Mouse (Mus musculus): ENCODE data around the gene Dvl2.
A peak's percentile ranks its signal among the peaks of the same experiment; 100 is the strongest.

Dvl2 gene

DNA sequence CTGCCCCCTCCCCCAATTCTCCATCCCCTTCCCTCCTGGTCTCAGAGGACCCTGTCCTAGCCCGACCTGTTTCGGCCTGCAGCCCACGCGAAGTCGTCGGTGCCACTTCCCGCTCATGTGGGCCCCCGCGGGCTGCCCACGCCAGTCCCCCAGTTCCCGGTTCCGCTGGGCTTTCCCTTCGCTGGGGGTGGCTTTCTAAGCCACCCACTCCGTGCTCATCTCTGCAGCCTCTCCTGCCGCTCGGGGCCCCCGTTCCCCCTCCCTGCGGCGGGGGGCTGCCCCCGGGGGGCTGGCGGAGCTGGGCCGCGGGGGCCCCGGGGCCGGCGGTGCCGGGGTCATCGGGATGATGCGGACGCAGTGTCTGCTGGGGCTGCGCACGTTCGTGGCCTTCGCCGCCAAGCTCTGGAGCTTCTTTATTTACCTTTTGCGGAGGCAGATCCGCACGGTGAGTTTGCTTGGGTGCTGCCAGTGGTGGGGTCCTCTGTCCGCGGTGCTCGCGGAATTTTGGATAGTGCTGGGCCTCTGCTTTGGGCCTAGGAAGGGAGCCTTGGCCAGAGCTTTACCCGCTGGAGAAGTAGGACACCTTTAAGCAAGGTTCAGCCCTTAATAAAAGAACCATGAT, 19.1 kb upstream of the Dvl2 start, which contains the start of gene Ctdnep1:
TSS of gene Ctdnep1 (plus strand) at position 16 of the 622 bp plus-strand sequence.
- no peak for DNase-seq (ENCODE audit: low spot score)

DNA sequence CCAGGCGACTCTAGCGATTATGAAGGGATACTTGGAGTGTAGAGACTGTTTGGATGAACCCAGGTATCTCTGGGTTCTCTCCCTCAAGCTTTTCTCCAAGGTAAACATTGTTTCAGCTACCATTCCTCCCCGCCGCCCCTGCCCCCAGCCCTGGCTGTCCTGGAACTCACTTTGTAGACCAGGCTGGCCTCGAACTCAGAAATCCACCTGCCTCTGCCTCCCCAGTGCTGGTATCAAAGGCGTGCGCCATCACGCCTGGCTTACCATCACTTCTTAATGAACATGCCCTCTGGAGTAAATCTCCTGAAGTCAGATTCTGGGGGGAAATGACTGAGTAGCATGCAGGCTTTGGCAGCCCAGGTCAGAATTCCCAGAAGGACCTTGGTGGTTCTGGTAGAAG, 18.2 kb upstream of the Dvl2 start, which contains the start of gene Elp5:
TSS of gene Elp5 (minus strand) at position 293 of the 400 bp plus-strand sequence.
- no peak for DNase-seq (ENCODE audit: low spot score)

DNA sequence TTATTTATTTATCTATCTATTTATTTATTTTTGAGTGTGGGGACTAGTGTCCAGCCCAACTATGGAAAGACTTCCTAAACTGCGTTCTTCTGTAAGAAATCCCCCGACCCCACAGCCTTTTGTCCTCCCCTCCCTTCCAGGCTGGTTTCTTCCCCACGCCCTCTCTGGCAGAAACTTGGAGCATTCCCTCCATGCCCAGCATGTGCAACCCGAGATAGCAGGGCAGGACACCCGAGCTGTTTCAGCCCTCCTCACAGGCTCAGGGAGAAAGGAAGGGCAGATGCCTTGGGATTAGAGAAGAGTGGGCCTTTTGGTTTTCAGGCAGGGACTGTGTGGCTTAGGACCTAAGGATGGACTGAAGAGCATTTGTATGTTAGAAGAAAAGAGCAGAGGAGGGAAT, 17.5 kb upstream of the Dvl2 start:
- DNase-seq (ENCODE audit: low spot score), result no peak

DNA sequence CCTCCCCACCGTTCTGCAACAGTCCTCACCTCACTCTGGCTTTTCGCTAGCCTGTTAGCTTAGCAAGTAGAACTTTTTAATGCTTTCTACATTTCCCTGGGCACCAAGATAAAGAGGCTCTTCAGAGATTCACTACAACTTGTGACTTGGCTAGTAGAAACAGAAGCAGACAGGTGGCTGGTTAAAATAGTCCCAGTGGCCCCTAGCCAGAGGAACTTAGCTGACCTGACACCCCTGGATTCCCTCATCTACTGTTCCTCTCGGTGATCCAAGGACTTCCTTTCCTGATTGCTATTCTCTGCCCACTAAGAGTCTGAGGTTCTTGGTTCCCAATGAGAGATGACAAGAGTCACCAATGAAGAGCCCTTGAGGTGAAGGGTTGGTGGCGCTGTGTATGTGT, 17.0 kb upstream of the Dvl2 start:
- no peak for DNase-seq (ENCODE audit: low spot score)

DNA sequence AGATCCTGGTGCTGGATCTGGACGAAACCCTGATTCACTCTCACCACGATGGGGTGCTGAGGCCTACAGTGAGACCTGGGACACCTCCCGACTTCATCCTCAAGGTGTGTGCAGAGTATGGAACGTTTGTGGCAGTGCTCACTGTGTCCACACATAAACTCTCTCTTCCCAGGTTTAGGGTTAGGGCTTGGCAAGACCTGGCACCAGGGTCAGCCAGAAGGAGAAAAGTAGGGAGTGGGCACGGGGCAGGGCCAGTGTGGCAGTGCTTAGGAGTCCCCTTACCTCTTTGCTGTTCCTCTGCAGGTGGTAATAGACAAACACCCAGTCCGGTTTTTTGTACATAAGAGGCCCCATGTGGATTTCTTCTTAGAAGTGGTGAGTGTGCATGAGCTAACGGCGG, 16.0 kb upstream of the Dvl2 start:
- DNase-seq (ENCODE audit: low spot score), result no peak

DNA sequence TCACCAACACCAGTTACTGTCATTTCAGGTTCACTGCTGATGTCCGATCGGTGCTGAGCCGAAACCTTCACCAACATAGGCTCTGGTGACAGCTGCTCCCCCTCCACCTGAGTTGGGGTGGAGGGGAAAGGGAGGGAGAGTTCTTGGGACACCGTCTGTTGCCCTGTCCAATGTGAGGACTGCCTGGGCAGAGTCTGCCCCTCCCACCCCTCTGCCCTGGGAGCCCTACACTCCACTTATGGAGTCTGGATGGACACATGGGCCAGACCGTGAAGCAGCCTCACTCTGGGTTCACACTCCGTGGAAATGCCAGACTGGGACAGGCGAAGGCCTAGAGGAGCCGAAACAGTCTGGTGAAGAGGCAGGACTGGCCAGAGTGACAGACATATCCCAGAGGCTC, 10.4 kb upstream of the Dvl2 start:
- DNase-seq (ENCODE audit: low spot score), result no peak

DNA sequence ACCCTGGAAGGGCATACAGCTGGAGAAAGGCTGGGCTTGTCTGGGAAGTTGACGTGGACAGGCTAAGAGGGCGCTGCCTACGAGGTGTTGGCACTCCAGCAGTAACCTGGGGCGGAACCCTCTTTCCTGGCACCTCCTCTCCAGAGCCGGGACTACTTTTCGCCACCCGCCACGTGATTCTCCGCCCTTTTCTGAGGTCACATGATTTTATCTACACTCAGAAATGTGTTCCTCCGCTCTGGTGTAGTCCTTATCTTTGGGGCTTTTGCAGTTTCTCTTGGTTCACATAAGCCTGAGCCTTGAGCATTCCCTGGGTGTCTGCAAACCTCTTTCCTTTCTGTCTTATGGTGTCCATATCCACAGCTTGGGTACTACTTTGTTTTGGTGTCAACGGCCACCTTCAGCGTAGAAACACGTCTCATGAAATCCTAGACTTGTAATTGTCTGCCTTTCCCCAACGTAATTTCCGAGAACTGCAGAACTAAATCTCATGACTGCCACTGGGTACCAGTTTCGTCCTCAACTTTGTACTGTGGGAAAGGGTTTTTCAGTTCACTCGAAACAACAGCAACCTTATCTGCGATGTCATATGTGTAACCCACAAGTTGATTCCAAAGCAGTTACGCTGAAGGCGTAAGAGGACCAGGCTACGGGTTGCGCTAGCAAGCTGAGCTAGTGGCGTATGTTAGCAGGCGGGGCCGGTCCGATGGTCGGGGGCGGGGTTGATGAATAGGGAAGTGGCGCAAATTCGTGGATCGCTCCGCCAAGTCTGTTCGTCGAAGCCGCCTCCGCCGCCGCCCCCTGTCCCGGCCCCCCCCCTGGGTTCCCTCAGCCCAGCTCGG, 9.3 kb upstream of the Dvl2 start, which contains the start of gene Gabarap:
TSS of gene Gabarap (plus strand) at position 294 of the 842 bp plus-strand sequence.
- peak; percentile 98 for DNase-seq (ENCODE audit: low spot score)

DNA sequence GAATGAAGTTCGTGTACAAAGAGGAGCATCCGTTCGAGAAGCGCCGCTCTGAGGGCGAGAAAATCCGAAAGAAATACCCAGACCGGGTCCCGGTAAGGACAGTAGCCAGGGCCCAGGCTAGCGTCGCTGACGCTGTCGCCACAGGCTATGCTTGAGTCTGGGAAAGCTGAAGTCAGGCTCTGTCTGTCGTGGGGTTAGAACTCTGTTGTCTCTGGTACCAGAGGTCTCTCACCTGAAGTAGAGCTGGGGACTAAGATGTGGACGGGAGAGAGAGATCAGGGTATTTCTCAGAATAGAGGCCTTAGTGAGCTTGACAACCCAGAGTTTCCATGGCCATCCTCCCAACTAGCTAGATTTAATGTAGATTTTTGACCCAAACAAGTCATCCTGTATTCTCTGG, 8.7 kb upstream of the Dvl2 start:
- DNase-seq (ENCODE audit: low spot score), result no peak

DNA sequence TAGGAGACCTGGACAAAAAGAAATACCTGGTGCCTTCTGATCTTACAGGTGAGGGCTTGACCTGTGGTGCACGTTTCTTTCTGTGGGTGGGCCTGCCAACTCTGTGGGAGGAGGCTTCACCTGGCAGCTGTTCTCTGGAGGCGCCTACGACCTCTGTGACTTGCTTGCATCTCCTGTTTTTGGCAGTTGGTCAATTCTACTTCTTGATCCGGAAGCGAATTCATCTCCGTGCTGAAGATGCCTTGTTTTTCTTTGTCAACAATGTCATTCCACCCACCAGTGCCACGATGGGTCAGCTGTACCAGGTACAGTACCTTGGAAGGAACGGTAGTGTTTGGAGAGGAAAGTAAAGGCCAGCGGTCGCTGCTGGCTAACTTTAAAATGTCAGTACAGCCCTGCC, 8.0 kb upstream of the Dvl2 start:
- no peak for DNase-seq (ENCODE audit: low spot score)

DNA sequence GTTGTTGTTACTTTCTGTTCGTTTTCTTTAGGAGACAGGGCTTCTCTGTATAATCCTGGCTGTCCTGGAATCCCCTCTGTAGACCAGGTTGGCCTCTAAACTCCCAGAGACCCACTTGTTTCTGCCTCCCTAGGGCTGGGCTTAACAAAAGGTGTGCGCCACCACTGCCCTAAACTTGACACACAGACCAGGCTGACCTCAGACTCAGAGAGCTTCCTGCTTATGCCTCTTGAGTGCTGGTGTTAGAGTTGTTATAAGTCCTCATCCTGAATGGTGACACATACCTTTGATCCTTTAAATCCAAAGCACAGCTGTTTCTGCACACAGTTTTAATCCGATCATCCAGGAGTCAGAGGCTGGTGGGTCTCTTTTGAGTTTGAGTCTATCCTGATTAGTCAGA, 7.5 kb upstream of the Dvl2 start:
- no peak for DNase-seq (ENCODE audit: low spot score)

DNA sequence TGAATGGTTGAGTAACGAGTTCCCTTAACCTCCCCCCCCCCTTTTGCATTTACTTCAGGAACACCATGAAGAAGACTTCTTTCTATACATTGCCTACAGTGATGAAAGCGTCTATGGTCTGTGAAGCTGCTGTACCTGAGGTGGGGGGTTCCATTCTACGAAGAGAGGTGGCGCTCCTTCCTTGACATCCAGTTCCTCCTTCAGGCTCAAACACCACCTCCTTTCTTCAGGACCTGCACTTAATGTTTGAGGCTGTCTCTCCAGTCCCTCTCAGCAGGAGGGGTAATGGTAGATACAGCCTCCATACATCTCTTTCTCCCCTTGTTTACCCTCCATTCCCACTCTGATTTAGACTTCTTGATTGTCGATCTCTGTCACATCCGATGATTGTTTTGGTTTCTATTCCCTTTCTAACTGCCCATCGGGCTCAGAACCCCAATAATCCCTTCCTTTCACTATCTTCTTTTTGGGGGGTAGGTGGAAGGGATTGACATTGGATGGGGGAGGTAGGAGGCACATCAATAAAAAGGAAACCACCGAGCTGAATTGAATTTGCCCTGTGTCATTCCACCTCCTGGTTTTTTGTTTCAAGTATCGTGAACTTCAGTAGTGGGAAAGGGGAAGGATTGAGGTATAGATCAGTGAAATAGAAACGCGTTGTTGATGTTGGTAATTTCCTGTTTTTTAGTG, 5.8 kb upstream of the Dvl2 start:
- DNase-seq (ENCODE audit: low spot score), result no peak

DNA sequence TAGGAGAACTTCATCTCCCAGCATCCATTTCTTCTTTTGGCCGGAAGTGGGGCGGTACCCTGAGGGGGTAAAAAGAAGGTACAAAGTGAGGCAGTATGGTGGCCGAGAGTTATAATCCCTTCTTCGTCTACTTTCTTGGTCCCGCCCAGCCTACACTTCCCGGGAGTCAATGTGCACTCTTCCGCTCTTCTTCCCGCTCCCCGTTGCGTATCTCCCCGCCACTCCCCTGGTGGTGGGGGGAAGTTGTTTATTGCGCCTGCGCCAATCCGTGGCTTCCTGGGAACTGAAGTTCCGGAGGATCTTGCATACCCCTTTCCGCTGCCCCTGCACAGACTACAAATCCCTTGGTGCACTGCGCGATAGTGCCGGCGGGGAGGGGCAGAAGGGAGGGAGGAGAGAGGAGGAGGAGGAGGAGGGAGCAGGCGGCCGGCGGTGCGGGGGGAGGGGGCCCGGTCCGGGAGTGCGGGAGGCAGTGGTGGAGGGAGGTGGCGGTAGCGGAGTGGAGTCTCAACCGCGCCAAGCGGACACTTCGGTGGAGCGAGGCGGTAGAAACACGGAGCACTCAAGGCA, 4.9 kb upstream of the Dvl2 start, which contains the start of gene Phf23:
TSS of gene Phf23 (plus strand) at position 387 of the 570 bp plus-strand sequence.
- peak; percentile 98 for DNase-seq (ENCODE audit: low spot score)

DNA sequence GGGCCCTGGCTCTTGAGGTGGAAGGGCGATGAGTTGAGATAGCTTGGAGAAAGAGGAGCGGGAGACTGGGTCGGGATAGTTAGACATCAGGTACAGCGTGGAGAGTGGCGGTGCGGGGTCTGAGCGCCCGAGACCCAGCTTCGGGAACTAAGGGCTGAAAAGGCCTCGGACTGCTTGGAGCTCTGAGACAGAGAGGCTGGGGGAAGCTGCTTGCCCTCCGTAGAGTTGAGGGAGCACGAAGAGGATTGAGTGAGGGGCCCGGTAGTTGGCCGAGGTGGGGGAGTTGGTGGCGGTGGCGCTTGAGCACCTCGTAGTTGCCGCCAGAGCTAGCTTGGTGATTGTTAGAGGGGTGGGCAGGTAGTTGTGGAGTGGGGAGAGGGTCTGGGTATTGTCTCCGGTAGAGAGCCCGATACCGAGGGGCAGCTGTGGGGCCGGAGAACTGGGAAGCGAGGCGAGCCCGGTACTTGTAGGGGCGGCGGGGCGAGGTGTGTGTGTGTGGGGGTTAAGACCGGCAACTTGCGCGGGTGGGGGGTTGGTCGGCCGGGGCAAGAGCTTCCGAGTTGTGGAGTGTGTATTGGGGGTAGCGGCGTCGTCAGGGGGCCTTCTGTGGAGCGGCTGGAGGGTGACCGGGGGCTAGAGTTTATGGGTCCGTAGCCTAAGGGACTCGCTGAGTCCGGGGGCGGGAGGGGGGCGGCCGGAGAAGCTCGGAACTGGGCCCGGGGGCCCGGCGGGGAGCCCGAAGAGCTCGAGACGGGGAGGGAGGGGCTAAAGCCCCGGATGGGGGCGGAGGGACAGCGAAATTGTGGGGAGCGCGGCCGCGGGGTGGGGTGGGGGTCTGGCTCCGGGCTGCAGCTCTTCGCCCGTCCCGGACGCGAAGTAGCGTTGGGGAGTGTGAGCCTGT, 4.0 kb upstream of the Dvl2 start:
- DNase-seq (ENCODE audit: low spot score), result peak; percentile 64

DNA sequence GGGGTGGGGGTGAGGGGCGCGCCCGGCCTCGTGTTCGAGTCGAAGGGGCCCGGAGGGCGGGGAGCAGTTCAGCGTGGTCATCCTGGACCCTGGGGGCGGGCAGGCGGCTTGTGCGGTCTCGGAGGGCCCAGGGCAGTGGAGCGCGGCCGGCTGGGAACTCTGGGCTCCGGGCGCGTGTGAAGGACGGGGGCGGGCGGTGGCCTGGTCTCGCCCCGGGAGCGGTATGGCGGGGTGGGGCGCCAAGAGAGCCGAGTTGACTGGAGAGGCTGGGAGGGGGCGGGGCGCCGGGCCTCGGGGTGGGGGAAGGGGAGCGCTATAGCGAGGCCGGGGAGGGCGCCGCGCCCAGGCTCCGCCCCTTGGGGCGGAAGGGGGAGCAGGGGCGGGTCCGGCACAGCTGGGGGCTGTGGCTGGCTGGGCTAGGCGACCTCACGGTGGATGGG, 3.3 kb upstream of the Dvl2 start:
- DNase-seq (ENCODE audit: low spot score), result peak; percentile 93

DNA sequence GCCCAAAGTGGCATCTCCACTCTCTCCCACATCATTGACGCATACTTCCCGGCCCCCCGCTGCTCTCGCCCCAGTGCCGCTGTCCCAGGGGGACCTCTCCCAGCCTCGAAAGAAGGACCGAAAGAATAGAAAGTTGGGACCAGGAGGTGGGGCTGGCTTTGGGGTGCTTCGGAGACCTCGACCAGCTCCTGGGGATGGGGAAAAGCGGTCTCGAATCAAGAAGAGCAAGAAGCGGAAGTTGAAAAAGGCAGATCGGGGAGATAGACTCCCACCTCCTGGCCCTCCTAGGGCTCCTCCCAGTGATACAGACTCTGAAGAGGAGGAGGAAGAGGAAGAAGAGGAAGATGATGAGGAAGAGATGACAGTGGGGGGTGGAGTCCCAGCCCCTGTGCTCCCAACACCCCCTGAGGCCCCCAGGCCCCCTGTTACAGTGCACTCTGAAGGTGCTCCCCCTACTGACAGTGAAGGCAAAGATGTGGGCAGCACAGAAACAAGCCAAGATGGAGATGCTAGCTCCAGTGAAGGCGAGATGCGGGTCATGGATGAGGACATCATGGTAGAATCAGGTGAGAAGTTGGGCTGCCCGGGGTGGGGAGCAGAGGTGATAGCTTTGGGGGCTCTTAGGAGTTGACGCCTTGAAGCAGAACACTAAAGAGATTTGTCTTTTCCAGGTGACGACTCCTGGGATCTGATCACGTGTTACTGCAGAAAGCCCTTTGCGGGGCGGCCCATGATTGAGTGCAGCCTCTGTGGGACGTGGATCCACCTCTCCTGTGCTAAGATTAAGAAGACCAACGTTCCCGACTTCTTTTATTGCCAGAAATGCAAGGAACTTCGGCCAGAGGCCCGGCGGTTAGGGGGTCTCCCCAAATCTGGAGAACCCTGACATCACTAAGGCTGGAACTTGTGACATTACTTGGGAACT, 1.6 kb upstream of the Dvl2 start:
- no peak for DNase-seq (ENCODE audit: low spot score)

DNA sequence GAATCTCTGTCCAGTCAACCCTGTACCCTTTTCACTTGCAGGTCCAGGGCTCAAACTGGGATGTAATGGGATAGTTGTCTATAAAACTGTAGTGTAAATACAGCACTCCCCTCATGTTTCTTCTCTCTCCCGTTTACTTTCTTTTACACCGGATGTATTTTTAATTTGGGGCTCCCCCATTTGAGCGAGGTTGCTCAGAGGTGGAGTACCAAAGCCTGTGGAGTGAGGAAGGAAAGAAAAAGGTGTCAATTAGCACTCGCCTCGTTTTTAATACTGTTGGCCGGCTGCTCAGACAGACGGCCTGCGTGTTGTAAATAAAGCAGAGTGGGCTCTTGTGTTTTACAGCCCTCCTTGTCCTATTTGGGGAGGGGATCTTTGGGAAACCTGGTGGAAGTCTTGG, 729 bp upstream of the Dvl2 start:
- no peak for DNase-seq (ENCODE audit: low spot score)

DNA sequence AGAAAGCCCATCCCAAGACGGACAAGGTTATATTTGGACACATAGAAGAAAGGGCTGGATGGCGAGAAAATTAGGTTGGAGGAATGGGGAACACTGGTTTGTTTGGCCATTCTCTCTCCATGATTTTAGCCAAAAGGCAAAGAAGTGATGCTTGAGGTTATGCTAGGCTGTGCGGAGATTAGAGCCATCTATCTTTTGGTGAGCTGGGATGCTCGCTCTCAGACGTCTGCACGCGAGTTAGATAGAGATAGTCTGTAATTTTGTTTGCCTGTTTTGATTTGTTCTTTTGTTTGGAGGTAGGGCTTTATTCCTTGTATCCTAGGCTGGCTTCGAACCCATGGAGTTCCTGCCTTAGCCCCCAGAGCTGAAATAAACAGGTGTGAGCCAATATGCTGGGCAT, 764 bp downstream of the Dvl2 start:
- no peak for DNase-seq (ENCODE audit: low spot score)

DNA sequence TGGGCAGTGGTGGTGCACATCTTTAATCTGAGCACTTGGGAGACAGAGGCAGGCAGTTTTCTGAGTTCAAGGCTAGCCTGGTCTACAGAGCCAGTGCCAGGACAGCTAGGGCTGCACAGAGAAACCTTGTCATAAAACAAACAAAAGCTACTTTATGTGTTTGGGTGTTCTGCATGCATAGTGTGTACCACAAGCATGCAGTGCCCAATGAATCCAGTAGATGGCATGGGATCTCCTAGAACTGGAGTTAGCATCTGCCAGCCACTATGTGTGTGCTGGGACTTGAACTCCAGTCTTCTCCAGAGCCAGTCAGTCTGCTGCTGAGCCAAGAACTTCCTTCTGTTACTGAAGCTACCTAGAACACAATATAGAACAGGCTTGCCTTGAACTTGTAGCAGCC, 1.5 kb downstream of the Dvl2 start:
- peak; percentile 46 for DNase-seq (ENCODE audit: low spot score)

DNA sequence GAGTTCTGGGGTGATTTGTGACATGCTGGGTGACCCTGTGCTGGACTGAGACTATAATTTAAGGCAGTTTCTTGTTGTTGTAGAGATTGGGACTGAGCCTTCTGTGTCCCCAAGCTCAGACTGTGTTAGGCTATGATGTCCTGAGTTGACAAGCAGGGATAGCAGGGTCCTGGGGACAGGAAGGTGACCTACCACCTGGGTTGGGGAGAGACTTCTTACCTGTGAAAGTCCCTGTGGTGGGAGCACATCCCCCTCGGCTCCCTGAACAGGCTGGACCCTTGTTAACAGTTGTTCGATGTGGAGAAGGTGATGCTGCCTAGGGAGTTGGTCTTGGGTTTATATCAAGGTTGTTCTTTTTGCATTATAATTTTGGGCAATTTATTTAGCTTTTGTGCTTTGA, 2.1 kb downstream of the Dvl2 start:
- no peak for DNase-seq (ENCODE audit: low spot score)

DNA sequence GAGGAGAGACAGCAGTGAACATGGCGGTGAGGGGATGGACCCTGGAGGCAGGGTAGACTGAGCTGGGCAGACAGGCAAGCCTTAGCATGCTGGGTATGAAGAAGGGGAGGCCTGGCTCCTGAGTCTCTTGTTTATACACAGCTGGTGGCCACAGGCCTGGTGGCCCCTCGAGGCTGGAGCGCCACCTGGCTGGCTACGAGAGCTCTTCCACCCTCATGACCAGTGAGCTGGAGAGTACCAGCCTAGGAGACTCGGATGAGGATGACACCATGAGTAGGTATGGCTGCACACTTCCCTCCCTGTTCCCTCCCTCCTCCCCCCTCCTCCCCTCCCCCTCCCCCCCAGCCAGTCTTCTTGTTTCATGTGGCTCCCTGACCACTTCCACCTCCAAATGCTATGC, 5.1 kb downstream of the Dvl2 start:
- DNase-seq (ENCODE audit: low spot score), result no peak
